Mouse (Mus musculus) neural tube, embryonic 11.5 days (tissue): Measurements from ENCODE around the gene Tnfrsf17. TPM values are rescaled to one million over a fixed set of nuclear protein-coding genes. Genes with fewer than 3 reads are reported as not detected.

Experiments used
- ATAC-seq: fragments of 200-750 bp; cut with Nextera tagmentation; 2 replicates; pipeline ENCODE4 v1.8.0; 2017; ENCODE audit warnings: moderate number of reproducible peaks, mild to moderate bottlenecking, moderate TSS enrichment, moderate library complexity; ENCODE audit not compliant: insufficient read depth, low FRiP score, low TSS enrichment
- DNase-seq: peaks from one replicate; pipeline ENCODE4 v3.0.0-alpha.2; 2015; ENCODE audit warnings: low spot score
- H3K27ac ChIP-seq: fragments of 300-500 bp; sonication (generic); 2 replicates; pipeline ENCODE4 v1.5.1; 2014; ENCODE audit warnings: low read depth, mild to moderate bottlenecking, low read length
- H3K27me3 ChIP-seq: fragments of 300-500 bp; sonication (generic); 2 replicates; pipeline ENCODE4 v1.6.1; 2014; ENCODE audit warnings: mild to moderate bottlenecking, low read length, mixed read lengths; ENCODE audit not compliant: control insufficient read depth, insufficient read depth
- H3K36me3 ChIP-seq: fragments of 300-500 bp; sonication (generic); 2 replicates; pipeline ENCODE4 v1.6.1; 2014; ENCODE audit warnings: mild to moderate bottlenecking, low read length, moderate library complexity, mixed read lengths; ENCODE audit not compliant: control insufficient read depth, insufficient read depth
- H3K4me1 ChIP-seq: fragments of 300-500 bp; sonication (generic); 2 replicates; pipeline ENCODE4 v1.6.1; 2014; ENCODE audit warnings: low read length, mixed read lengths; ENCODE audit not compliant: control insufficient read depth, insufficient read depth
- H3K4me2 ChIP-seq: fragments of 300-500 bp; sonication (generic); 2 replicates; pipeline ENCODE4 v1.6.1; 2014; ENCODE audit warnings: low read depth, mild to moderate bottlenecking, moderate library complexity
- H3K4me3 ChIP-seq: fragments of 300-500 bp; sonication (generic); 2 replicates; pipeline ENCODE4 v1.5.1; 2014; ENCODE audit warnings: low read depth, low read length
- H3K9ac ChIP-seq: fragments of 300-500 bp; sonication (generic); 2 replicates; pipeline ENCODE4 v1.6.1; 2014; ENCODE audit warnings: mild to moderate bottlenecking, low read length
- H3K9me3 ChIP-seq: fragments of 300-500 bp; sonication (generic); 2 replicates; pipeline ENCODE4 v1.6.1; 2016; ENCODE audit warnings: low read length; ENCODE audit not compliant: control insufficient read depth
- WGBS: fragments of 180-500 bp; shearing (Covaris S2); extraction: QIAGEN DNeasy Blood & Tissue Kit; methylation state at CpG from one replicate; pipeline ENCODE4 v1.1.7; 2014; 5-methylcytosine and 5-hydroxymethylcytosine counted together
- polyA plus RNA-seq: library from polyadenylated mRNA; unstranded; fragments of >200 nt; fragmentation: Nextera tagmentation; extraction: Ambion mirVana; gene quantifications from 2 replicates; pipeline ENCODE4 v1.2.1, GENCODE M21; 2014

Gene Tnfrsf17
- polyA plus RNA-seq, 1 experiment from 2014 or later = not detected

GRCm38 (mm10) chr16:11322409-11323323 is 9.1 kb downstream of the Tnfrsf17 start, which contains the start of gene Snx29:
Gene Snx29 (plus strand): TSS chr16:11322908.
- Histone ChIP-seq H3K4me2 (peak within 1 kb of the TSS; percentile 88), H3K9me3 (no peaks in the 10 kb centered on the region), H3K27ac (peak within 1 kb of the TSS; percentile 80), H3K36me3 (no peaks in the 10 kb centered on the region), H3K27me3 (no peaks in the 10 kb centered on the region), H3K4me1 (peaks cover 6% of the 10 kb centered on the region; the same call in 1 of the 2 replicates), H3K9ac (peak within 1 kb of the TSS; percentile 83), H3K4me3 (peak within 1 kb of the TSS; percentile 84)
- ATAC-seq (peak; percentile 99), DNase-seq (peak; percentile 95)
- 5% methylated on average over 57 of the region's 61 CpGs for WGBS

DNA sequence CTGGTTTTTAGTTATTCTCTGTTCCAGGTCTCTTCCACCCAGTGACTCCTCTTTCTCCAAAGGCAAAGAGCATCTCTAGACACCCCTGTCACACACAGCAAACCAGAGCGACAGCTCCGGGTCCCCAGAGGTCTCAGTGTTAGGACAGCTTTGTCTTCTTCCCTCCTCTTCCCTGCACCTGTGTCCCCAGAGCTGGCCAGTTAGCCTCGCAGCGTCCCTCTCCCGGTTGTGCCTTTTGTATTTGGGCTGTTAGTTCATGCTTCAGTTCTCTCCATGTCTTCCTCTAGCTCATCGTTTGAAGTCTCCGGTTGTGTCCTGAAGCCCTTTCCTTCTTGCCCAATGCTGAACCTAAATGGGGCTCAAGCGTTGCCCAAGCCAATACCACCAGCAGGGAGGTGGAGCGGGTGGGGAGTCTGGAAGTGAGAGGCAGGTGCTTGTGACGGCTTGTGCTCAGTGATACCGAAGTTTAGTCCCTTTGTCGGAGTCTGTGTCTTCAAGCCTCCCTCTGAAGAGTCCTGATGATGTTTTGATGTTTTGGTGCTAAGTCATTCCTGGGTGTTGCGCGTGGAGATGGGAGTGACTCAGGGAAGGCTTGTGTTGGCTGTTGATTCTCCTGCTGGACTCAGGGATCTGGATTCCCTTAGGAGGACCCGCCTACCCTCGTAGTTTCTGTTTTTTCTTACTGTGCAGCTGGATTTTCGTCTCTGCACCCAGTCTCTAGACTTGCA is 9.9 kb downstream of the Tnfrsf17 start:
- ATAC-seq = peak; percentile 51
- 6% methylated on average over 17 of the region's 17 CpGs for WGBS
- Histone ChIP-seq H3K4me2 (peak overlapping the region; percentile 88), H3K36me3 (no peaks in the 10 kb centered on the region), H3K4me1 (peaks cover 6% of the 10 kb centered on the region; the same call in 1 of the 2 replicates), H3K27me3 (no peaks in the 10 kb centered on the region), H3K4me3 (peak overlapping the region; percentile 84), H3K27ac (peak overlapping the region; percentile 80), H3K9ac (peak overlapping the region; percentile 83), H3K9me3 (no peaks in the 10 kb centered on the region)
- DNase-seq = peak; percentile 50

DNA sequence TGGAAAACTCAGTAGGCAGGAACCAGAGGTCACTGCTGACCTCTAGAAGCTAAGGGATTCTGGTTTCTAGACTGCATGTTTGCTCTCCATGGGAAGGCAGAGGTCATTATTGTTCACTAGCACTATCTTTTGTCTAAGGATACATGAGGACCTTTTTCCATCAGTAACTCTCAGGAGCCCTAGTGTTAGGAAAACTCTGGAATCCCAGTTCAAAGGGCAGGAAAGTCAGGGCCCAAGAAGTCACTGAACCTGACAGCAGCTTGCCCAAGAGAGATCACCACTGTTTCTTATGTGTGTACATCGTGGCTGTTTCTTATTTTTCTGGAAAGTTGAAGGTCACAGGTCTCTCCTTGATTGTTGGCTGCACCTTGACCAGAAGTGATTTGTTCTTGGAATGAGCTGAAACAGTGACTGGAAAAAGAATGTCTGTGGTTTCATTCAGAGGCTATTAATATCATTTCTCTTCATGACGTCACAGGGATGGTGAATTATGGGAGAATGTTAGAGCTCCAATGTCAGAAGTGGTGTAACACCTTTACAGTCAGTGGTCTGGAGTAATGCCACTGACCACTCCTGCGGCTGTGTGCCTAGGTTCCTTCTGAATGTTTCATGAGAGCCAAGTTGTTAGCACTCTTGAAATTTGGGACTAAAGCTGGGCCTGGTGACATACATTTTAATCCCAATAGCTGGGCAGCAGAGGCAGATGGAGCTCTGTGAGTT is 16.6 kb downstream of the Tnfrsf17 start:
- H3K27me3 ChIP-seq = no peaks in the 10 kb centered on the region
- no peaks in the 10 kb centered on the region for H3K36me3 ChIP-seq
- no peak overlapping the region for H3K9ac ChIP-seq
- no peak overlapping the region for H3K4me3 ChIP-seq
- H3K27ac ChIP-seq = no peak overlapping the region
- H3K4me2 ChIP-seq = no peak overlapping the region
- 82% methylated on average over 3 of the region's 3 CpGs for WGBS
- H3K4me1 ChIP-seq = no peaks in the 10 kb centered on the region
- ATAC-seq (no peak), DNase-seq (no peak)
- H3K9me3 ChIP-seq = no peaks in the 10 kb centered on the region

DNA sequence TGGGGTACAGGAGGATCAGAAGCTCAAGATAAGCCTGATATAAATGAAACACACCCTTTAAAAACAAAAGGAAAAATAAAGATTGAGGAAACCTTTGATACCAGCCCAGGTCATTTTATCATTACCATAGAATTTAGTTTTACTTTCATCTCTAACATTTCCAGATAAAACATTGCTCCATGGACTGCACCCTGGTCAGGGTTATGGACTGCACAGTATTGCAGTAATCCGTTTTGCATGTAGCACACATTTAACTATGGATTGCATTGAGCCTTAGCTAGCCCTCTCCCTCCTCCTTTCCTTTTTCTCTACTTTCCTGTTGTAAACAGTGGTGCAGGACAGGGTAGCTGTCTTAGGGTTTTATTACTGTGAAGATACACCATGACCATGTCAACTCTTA is 17.4 kb downstream of the Tnfrsf17 start:
- Histone ChIP-seq H3K27ac (no peak overlapping the region), H3K4me2 (no peak overlapping the region), H3K9ac (no peak overlapping the region), H3K9me3 (no peaks in the 10 kb centered on the region), H3K36me3 (no peaks in the 10 kb centered on the region), H3K4me3 (no peak overlapping the region), H3K4me1 (no peaks in the 10 kb centered on the region), H3K27me3 (no peaks in the 10 kb centered on the region)
- DNase-seq = no peak
- 83% methylated on average over 1 of the region's 1 CpGs for WGBS
- no peak for ATAC-seq

GRCm38 (mm10) chr16:11343292-11343815 is 29.7 kb downstream of the Tnfrsf17 start:
- H3K27me3 ChIP-seq = no peaks in the 10 kb centered on the region
- 81% methylated on average over 4 of the region's 4 CpGs for WGBS
- DNase-seq (no peak), ATAC-seq (no peak)
- H3K4me3 ChIP-seq = no peak overlapping the region
- H3K4me1 ChIP-seq = no peaks in the 10 kb centered on the region
- H3K9ac ChIP-seq = no peak overlapping the region
- H3K27ac ChIP-seq = no peak overlapping the region
- H3K4me2 ChIP-seq = no peak overlapping the region
- no peaks in the 10 kb centered on the region for H3K36me3 ChIP-seq
- no peaks in the 10 kb centered on the region for H3K9me3 ChIP-seq

DNA sequence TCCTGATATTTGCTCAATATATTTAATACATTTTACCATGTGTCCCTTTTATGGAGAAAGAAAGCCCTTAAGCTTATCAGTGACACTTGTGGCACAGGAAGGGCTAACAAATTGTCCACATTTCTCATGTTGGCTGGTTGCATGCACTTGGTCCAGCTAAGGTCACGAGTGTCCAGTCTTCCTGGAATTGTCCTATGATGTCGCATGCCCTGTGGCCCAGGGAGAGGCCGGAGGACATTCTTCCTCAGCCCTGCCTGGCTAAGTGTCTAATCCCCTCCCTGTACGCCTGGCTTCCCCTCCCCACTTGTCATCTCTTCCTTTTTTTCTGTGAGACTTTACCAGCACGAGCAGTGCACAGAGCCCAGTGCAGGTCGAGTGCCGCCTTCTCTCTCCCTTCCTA is 38.3 kb downstream of the Tnfrsf17 start:
- 90% methylated on average over 7 of the region's 7 CpGs for WGBS
- ATAC-seq (no peak), DNase-seq (no peak)
- Histone ChIP-seq H3K36me3 (no peaks in the 10 kb centered on the region), H3K27me3 (no peaks in the 10 kb centered on the region), H3K4me2 (no peak overlapping the region), H3K4me1 (no peaks in the 10 kb centered on the region), H3K27ac (0 out of 2 replicates have a peak overlapping the region, but pooled peaks have one; percentile 14), H3K9me3 (no peaks in the 10 kb centered on the region), H3K4me3 (no peak overlapping the region), H3K9ac (no peak overlapping the region)

GRCm38 (mm10) chr16:11359173-11359572 is 45.6 kb downstream of the Tnfrsf17 start:
- H3K4me2 ChIP-seq = no peak overlapping the region
- 81% methylated on average over 5 of the region's 5 CpGs for WGBS
- ATAC-seq = no peak

GRCm38 (mm10) chr16:11359919-11360318 is 46.3 kb downstream of the Tnfrsf17 start:
- 34% methylated on average over 10 of the region's 10 CpGs for WGBS
- DNase-seq (no peak), ATAC-seq (no peak)
- Histone ChIP-seq H3K27me3 (no peaks in the 10 kb centered on the region), H3K9ac (no peak overlapping the region), H3K27ac (no peak overlapping the region), H3K36me3 (no peaks in the 10 kb centered on the region), H3K4me2 (no peak overlapping the region), H3K4me1 (no peaks in the 10 kb centered on the region), H3K4me3 (no peak overlapping the region), H3K9me3 (no peaks in the 10 kb centered on the region)

More at GRCm38 (mm10) chr16:11359173-11359572, 45.6 kb downstream of the Tnfrsf17 start:
- Histone ChIP-seq H3K9me3 (no peaks in the 10 kb centered on the region), H3K27me3 (no peaks in the 10 kb centered on the region), H3K27ac (no peak overlapping the region), H3K4me1 (no peaks in the 10 kb centered on the region), H3K9ac (no peak overlapping the region), H3K36me3 (no peaks in the 10 kb centered on the region), H3K4me3 (no peak overlapping the region)
- DNase-seq = no peak
